Mouse (Mus musculus): ENCODE results near the gene Pde10a. TPM values are rescaled to one million over a fixed set of nuclear protein-coding genes. Genes with fewer than 3 reads are reported as not detected.
A peak's percentile ranks its signal among the peaks of the same experiment; 100 is the strongest.

Pde10a gene
- total RNA-seq, 2 experiments from 2014 or later, result 67.6 to 71.6 TPM

DNA sequence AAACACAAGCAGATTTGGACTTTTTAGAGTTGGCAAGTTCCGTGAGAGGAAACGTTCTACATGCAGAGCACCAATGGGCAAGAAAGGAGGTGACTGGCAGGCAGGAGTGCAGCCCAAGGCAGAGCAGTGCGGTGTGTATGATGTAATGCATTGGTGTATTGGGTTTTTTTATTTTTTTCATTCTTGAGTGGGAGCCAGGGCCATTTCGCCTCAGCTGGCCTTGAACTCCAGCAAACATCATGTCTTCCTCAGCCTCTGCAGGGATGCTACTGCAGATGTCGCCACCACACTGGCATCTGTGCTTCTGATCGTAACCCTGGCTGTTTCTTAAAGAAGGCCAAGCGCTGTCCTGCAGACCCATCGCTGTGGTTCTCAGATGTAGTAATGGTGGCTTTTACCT is 285.0 kb downstream of the Pde10a start:
- TF ChIP-seq CTCF (conservative IDR thresholded peaks at IDR 0.05), result no peak
- Histone ChIP-seq H3K4me3 (no peak overlapping the region), H3K27ac (no peak overlapping the region)
- DNase-seq (ENCODE audit: low spot score in 2 of 2), result no peak

DNA sequence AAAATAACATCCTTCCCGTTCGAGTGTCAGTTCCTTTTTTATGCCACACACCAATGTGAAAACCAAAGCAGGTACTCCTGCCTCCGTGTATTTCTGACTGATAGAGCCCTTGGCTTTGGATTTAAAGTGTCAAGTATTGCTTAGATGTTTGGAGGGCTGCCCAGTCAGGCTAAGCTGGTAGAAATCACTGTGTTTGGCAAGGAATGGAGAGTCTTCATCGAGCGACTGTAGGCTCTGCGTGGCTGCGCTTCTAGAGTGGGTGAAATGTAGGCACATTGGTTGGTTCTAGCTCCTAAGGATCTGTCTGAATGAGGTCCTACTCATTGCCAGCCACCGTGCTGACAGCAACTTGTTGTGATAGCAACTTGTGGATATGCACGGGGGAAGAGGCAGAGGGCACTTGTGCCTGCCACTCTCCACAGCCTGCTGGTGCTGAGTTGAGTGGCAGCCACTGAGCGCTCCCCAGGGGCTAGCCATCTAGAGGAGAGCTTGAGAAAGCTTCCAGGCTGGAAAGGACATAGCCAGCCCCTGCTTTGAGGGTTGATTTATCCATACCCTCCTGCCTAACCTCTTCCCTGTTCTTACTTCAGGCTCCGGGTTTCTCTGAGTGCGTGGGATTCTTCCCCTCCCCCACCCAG is 287.2 kb downstream of the Pde10a start:
- DNase-seq (ENCODE audit: low spot score in 2 of 2), result no peak
- TF ChIP-seq CTCF (conservative IDR thresholded peaks at IDR 0.05), result peak; percentile 41
- Histone ChIP-seq H3K27ac (no peak overlapping the region; the same call in 1 of the 2 replicates), H3K4me3 (no peak overlapping the region; the same call in 1 of the 2 replicates)

DNA sequence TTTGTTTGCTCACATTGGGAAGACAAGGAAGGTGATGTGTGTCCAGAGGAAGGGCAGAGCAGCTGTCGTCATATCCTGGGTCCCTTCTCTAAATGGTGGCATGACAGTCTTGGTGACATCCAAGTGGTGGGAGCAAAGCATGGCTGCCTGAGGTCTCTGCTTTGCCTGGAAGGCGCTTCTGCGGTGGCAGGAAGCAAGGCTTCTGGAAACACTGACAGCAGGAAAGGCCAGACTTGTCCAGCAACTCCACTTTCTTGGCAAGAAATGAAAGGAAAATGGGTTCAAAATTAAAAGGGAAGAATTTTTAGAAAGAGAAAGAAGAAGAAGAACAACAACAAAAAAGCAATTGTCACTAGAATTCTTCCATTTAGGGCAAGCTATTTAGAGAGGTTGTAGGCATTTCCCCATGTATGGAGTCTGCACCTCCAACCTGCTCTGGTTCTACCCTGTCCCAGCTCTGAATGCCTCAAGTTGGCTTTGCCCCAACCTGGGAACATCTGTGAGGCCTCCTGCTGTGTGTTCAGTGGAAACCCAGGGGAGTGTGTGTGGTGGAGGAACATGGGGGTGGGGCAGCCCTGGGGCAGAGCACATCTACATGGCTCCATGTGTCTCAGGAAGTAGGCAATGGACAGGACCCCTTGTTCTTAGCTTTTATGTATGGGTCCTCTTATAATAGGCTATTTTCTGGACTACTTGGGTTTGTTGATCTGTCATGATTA is 288.8 kb downstream of the Pde10a start:
- TF ChIP-seq CTCF (conservative IDR thresholded peaks at IDR 0.05), result no peak
- DNase-seq (ENCODE audit: low spot score in 2 of 2), result no peak
- no peak overlapping the region for H3K27ac ChIP-seq
- H3K4me3 ChIP-seq, result no peak overlapping the region

DNA sequence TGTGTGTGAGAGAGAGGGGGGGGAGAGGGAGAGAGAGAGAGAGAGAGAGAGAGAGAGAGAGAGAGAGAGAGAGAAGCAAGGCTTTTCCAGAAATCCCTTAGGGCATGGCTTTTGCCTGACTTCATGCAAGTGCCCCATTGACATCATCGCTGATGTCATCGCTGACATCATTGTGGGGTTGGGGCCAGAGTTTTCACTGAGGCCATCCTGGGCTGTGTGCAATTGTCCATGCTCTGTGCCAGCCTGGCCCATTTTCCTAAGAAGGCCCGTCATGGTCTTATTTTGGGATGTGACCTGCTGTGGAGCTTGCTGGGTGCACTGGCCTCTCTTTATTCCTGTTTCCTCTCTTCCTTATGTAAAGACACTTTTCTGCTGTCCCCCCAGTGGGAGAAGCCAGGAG is 290.2 kb downstream of the Pde10a start:
- no peak for TF ChIP-seq CTCF (conservative IDR thresholded peaks at IDR 0.05)
- Histone ChIP-seq H3K4me3 (no peak overlapping the region), H3K27ac (no peak overlapping the region)
- no peak for DNase-seq (ENCODE audit: low spot score in 2 of 2)

DNA sequence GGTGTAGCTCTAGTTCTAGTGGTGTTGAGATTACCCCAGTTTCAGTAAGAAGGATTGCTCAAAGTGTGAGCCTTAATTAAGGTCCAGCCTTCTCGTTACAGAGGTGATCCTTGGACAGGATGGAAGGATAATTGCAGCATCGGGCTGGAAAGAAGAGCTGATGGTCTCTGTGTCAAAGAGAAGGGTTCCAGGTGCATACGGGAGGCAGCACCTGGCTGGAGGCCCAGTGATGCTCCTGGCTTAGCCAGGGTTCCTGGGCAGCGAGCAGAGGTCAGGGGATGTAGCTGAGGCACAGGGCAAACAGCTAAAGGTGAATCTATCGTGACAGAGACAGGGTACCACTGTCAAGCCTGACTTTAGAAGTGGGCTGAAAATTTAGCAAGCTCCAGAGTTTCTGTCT is 290.7 kb downstream of the Pde10a start:
- no peak for DNase-seq (ENCODE audit: low spot score in 2 of 2)
- no peak overlapping the region for H3K27ac ChIP-seq
- TF ChIP-seq CTCF (conservative IDR thresholded peaks at IDR 0.05), result no peak
- H3K4me3 ChIP-seq, result no peak overlapping the region

DNA sequence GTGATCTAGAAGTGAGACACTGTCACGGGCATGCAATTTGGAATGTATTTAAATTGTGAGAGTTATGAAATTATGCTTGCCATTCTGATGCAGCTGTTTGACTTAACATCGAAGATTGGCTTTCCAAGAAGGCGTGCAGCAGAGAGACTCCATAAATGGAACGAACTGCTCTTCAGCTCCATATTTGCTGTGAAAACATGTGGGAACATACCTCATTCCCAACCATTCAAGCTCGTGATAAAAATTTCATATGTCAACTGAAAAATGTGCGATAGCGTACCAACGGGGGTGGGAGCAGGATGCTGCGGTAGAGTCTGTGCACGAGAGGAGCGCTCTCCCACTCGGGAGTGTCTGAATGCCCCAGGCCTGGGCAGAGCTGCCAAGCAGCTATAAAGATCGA is 293.5 kb downstream of the Pde10a start:
- no peak for DNase-seq (ENCODE audit: low spot score in 2 of 2)
- Histone ChIP-seq H3K4me3 (no peak overlapping the region), H3K27ac (no peak overlapping the region)
- no peak for TF ChIP-seq CTCF (conservative IDR thresholded peaks at IDR 0.05)

DNA sequence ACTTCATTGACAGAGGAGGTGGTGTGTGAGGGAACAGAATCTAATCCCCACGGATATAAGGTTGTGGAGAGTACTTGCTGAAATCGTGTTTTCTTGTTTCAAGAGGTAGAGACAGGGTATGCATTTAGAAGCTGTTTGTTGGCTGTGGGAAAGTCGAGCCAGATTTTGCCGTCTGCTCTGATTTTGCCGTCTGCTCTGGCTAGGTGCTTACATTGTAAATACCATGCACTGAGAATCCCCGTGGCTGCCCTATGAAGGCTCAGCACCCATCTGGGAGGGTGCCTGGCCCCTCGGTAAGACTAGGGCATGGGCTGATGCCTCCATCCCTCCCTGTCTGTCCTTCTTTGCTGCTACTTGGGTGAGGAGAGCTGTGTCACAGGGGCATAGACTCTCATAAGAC is 298.4 kb downstream of the Pde10a start:
- TF ChIP-seq CTCF (conservative IDR thresholded peaks at IDR 0.05), result no peak
- Histone ChIP-seq H3K4me3 (no peak overlapping the region), H3K27ac (no peak overlapping the region)
- DNase-seq (ENCODE audit: low spot score in 2 of 2), result peak; percentile 48

DNA sequence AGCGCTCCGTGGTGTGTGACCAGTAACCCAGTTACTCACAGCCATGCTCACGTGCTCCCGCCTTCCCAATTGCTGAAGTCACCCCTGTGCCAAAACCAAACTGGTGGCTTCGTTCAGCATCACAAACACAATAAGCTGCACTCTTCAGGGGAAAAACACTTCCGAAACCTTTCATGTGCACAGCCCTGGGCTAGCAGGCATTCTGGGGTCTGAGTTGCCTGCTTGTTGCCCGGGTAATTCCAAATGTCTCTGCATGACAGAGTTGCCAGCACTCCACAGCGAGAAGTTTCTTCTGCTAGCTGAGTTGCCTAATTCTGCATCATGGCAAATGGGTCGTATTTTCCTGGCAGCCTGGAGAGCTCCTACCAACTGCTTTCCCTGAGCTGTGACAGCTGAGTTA is 302.0 kb downstream of the Pde10a start:
- H3K27ac ChIP-seq, result peak overlapping the region; percentile 69
- DNase-seq (ENCODE audit: low spot score in 2 of 2), result no peak
- H3K4me3 ChIP-seq, result peak overlapping the region; percentile 20; the same call in 1 of the 2 replicates
- TF ChIP-seq CTCF (conservative IDR thresholded peaks at IDR 0.05), result no peak

DNA sequence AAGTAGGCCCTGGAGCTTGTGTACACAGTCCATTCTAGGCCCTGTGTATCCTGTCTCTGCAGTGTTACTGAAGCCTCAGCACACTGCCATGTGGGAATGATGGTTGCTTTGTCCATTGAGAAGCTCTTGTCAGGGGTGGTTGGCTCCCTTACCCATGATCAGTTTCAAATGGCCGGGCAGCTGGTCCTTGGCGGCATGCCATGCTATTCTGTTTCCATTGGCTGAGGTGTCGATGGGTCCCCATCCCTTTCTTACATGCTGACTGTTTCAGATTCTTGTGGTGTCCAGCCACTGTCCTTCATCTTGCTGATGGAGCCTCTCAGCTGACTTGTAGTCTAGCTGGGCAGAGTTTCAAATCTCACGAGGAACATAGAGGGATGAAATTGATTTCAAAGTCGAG is 305.8 kb downstream of the Pde10a start:
- no peak overlapping the region for H3K27ac ChIP-seq
- H3K4me3 ChIP-seq, result no peak overlapping the region
- no peak for TF ChIP-seq CTCF (conservative IDR thresholded peaks at IDR 0.05)
- no peak for DNase-seq (ENCODE audit: low spot score in 2 of 2)

DNA sequence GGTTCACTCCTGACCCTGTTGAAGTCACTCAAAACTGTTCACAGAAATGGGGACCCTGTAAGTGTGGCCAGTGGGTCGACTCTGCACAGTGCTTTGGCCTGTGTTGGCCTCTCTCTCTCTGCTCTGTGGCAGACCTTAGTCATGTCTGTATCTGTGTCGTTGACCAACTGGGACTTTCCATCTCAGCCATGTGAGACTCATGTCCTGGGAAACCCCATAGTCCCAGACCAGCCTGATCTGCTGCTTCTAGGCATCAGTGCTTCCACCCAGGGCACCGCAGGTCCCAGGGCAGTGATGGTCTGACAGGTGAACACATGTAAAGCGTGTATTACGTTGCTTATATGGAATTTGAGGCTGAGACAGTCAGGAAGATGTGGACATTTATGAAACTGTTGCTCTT is 311.1 kb downstream of the Pde10a start:
- Histone ChIP-seq H3K27ac (no peak overlapping the region), H3K4me3 (no peak overlapping the region)
- no peak for DNase-seq (ENCODE audit: low spot score in 2 of 2)
- TF ChIP-seq CTCF (conservative IDR thresholded peaks at IDR 0.05), result no peak

DNA sequence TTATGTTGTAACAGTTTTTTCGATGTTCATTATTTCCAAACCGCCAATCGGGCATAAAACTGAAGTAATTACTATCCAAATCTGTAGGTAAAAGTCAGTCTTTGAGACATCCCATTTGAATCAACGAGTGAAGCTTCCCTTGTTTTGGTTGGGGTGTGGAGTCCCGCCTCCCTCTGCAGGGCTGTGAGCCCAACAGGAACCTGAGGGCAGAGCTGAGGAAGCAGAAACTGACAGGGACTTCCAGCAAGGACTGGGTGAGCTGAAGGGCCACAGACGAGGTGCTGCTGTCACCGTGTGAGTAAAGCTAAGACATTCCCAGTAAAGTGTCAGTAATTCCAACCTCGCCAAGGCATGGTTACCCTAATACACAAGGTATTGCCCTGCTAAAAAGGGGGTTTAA is 313.1 kb downstream of the Pde10a start:
- TF ChIP-seq CTCF (conservative IDR thresholded peaks at IDR 0.05), result no peak
- Histone ChIP-seq H3K27ac (no peak overlapping the region), H3K4me3 (no peak overlapping the region)
- DNase-seq (ENCODE audit: low spot score in 2 of 2), result no peak

DNA sequence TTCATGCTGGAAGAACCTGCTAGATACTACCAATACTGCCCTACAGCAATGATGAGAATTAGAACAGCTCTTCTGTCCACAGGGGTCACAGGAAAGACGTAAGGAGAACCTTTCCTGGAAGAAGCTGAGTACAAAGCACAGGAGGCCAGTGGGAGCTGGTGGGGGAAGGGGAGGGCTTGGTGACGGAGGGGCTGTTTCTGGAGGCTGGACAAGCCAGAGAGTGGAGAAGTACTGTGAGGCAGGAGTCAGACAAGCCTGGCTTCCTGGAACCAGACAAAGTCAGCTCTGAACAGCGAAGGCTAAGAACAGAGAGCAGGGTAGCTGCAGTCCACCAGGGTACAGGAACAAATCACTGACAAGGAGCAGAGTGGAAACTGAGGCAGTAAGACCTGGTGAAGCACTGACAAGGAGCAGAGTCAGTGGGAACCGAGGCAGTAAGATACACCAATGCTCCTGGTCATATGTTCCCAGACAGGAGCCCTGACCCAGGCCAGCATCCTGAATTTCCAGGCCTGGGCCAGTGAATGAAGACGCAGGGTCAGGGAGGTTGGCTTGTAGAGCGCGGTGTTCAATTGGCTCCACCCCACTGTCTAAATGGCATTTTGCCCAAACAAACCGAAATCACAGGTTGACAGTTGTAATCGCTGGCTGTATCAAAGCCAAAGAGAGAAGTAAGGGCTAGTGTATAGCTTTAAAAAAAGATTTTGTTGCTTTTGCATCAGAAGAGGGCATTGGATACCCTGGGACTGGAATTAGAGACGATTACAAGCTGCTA is 314.3 kb downstream of the Pde10a start:
- Histone ChIP-seq H3K4me3 (no peak overlapping the region), H3K27ac (no peak overlapping the region)
- TF ChIP-seq CTCF (conservative IDR thresholded peaks at IDR 0.05), result no peak
- no peak for DNase-seq (ENCODE audit: low spot score in 2 of 2)

DNA sequence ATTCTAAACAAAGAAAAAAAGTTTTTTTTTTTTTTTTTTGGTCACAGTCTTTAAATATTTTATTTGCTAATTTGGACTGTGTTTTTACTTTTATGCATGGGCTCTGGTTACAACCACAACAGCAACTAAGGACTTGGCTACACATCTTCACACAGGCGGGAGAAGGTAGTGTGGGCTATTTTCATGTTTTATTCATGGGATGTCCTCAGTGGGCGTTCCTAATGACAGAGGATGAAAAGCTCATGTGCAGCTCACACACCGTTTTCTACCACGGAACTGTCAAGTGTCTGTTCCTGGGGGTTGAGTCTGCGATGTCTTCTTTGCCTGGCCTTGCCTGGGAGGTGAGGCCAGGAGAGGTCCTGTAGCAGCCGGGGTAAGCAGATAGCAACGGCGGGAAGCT is 315.9 kb downstream of the Pde10a start:
- DNase-seq (ENCODE audit: low spot score in 2 of 2), result no peak
- H3K27ac ChIP-seq, result no peak overlapping the region
- no peak for TF ChIP-seq CTCF (conservative IDR thresholded peaks at IDR 0.05)
- H3K4me3 ChIP-seq, result no peak overlapping the region
